Mouse (Mus musculus): ENCODE results near the gene Lrrc8b.

DNA sequence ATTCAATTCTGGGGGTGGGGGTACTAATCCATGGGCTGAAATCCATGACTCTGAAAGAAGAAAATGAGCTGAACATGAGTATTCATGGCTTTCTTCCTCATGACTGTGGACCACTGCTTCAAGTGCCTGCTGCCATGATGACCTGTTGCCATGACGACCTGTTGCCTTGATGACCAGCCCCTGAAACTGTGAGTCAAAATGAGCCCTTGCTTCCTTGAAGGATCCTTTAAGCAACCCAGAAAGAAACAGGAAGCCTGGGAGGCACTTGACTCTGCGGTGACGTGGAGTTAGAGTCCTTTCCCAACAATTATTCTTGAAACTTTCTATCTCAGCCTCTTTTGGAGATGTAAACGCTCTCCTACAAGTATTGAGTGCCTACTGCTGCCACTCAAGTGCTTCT, 80.6 kb downstream of the Lrrc8b start:
- TF ChIP-seq CTCF (IDR thresholded peaks at IDR 0.05; ENCODE audit: low read depth, low read length) (no peak), EP300 (IDR thresholded peaks at IDR 0.05; ENCODE audit: insufficient read depth, low read depth, low read length) (no peak), POLR2A (IDR thresholded peaks at IDR 0.05; ENCODE audit: insufficient read depth, low read length) (no peak)
